Mouse (Mus musculus) midbrain, embryonic 14.5 days (tissue): Measurements from ENCODE around the gene Trim8. TPM values are rescaled to one million over a fixed set of nuclear protein-coding genes. Genes with fewer than 3 reads are reported as not detected.

Source experiments
- ATAC-seq: fragments of 200-750 bp; cut with Nextera tagmentation; 2 replicates; pipeline ENCODE4 v1.8.0; 2017; ENCODE audit warnings: moderate number of reproducible peaks, moderate library complexity; ENCODE audit not compliant: low FRiP score, low TSS enrichment
- DNase-seq: peaks from one replicate; pipeline ENCODE4 v3.0.0-alpha.2; 2015
- H3K27ac ChIP-seq: fragments of 300-500 bp; sonication (generic); replicated peaks from 2 replicates; pipeline ENCODE4 v1.5.1; 2014; ENCODE audit warnings: mild to moderate bottlenecking, low read depth, low read length, moderate library complexity
- H3K27me3 ChIP-seq: fragments of 300-500 bp; sonication (generic); 2 replicates; pipeline ENCODE4 v1.6.1; 2014; ENCODE audit warnings: low read length, control low read depth, mixed read lengths; ENCODE audit not compliant: control insufficient read depth, insufficient read depth
- H3K36me3 ChIP-seq: fragments of 300-500 bp; sonication (generic); 2 replicates; pipeline ENCODE4 v1.6.1; 2014; ENCODE audit warnings: low read length, control low read depth; ENCODE audit not compliant: control insufficient read depth, insufficient read depth
- H3K4me1 ChIP-seq: fragments of 300-500 bp; sonication (generic); 2 replicates; pipeline ENCODE4 v1.6.1; 2014; ENCODE audit warnings: mild to moderate bottlenecking, antibody characterized with exemption, low read length, control low read depth; ENCODE audit not compliant: control insufficient read depth, insufficient read depth
- H3K4me2 ChIP-seq: fragments of 300-500 bp; sonication (generic); 2 replicates; pipeline ENCODE4 v1.6.1; 2014; ENCODE audit warnings: mild to moderate bottlenecking, low read length, moderate library complexity
- H3K4me3 ChIP-seq: fragments of 300-500 bp; sonication (generic); replicated peaks from 2 replicates; pipeline ENCODE4 v1.5.1; 2014; ENCODE audit warnings: low read depth, low read length
- H3K9ac ChIP-seq: fragments of 300-500 bp; sonication (generic); replicated peaks from 2 replicates; pipeline ENCODE4 v1.6.1; 2014; ENCODE audit warnings: mild to moderate bottlenecking, low read length, moderate library complexity
- H3K9me3 ChIP-seq: fragments of 300-500 bp; sonication (generic); 2 replicates; pipeline ENCODE4 v1.6.1; 2016; ENCODE audit warnings: low read length, control low read depth, mixed read lengths; ENCODE audit not compliant: control insufficient read depth
- WGBS: fragments of 180-500 bp; shearing (Covaris S2); extraction: QIAGEN DNeasy Blood & Tissue Kit; methylation state at CpG from one replicate; pipeline ENCODE4 v1.1.7; 2014; 5-methylcytosine and 5-hydroxymethylcytosine counted together
- polyA plus RNA-seq: library from polyadenylated mRNA; unstranded; fragments of >200 nt; fragmentation: Nextera tagmentation; extraction: Ambion mirVana; gene quantifications from 2 replicates; pipeline ENCODE4 v1.2.1, GENCODE M21; 2014

Gene Trim8
- polyA plus RNA-seq, 1 experiment from 2014 or later, result 38.5 TPM

GRCm38 (mm10) chr19:46499836-46500580 is 1.5 kb upstream of the Trim8 start:
- Histone ChIP-seq H3K4me2 (peak overlapping the region; percentile 99), H3K27ac (peak overlapping the region; percentile 98), H3K27me3 (no peaks in the 10 kb centered on the region), H3K9me3 (no peaks in the 10 kb centered on the region), H3K4me3 (peak overlapping the region; percentile 98), H3K9ac (peak overlapping the region; percentile 98), H3K4me1 (peaks cover 8% of the 10 kb centered on the region), H3K36me3 (0 out of 2 replicates have a peak, but pooled peaks cover under 1% of the 10 kb centered on the region)
- DNase-seq (peak; percentile 100), ATAC-seq (peak; percentile 89)
- whole genome bisulfite sequencing, result under 1% methylated on average over 48 of the region's 52 CpGs

- peak; percentile 28; the same call in 1 of the 2 replicates for ATAC-seq
- H3K36me3 ChIP-seq, result peaks cover 5% of the 10 kb centered on the region
- peak overlapping the region; percentile 99 for H3K4me2 ChIP-seq
- peaks cover 16% of the 10 kb centered on the region for H3K4me1 ChIP-seq
- H3K9ac ChIP-seq, result peak overlapping the region; percentile 98
- DNase-seq, result peak; percentile 86
- under 1% methylated on average over 47 of the region's 50 CpGs for WGBS
- H3K9me3 ChIP-seq, result no peaks in the 10 kb centered on the region
- peak overlapping the region; percentile 98 for H3K27ac ChIP-seq
- no peaks in the 10 kb centered on the region for H3K27me3 ChIP-seq
- peak overlapping the region; percentile 98 for H3K4me3 ChIP-seq
These were observed 741 bp upstream of the Trim8 start for GRCm38 (mm10) chr19:46500581-46501341.

- WGBS, result under 1% methylated on average over 37 of the region's 46 CpGs
- Histone ChIP-seq H3K4me2 (peak overlapping the region; percentile 99), H3K27ac (peak overlapping the region; percentile 98), H3K4me1 (peaks cover 29% of the 10 kb centered on the region), H3K9ac (peak overlapping the region; percentile 98), H3K4me3 (peak overlapping the region; percentile 98), H3K9me3 (no peaks in the 10 kb centered on the region), H3K36me3 (peaks cover 16% of the 10 kb centered on the region), H3K27me3 (no peaks in the 10 kb centered on the region)
- DNase-seq, result peak; percentile 80
- ATAC-seq, result no peak
These were observed 560 bp downstream of the Trim8 start for GRCm38 (mm10) chr19:46502069-46502455.

GRCm38 (mm10) chr19:46502471-46503166 is 1.1 kb downstream of the Trim8 start:
- peaks cover 22% of the 10 kb centered on the region for H3K36me3 ChIP-seq
- H3K9ac ChIP-seq, result peak overlapping the region; percentile 98
- H3K4me3 ChIP-seq, result peak overlapping the region; percentile 98
- DNase-seq, result peak; percentile 85
- H3K27ac ChIP-seq, result peak overlapping the region; percentile 98
- no peaks in the 10 kb centered on the region for H3K9me3 ChIP-seq
- ATAC-seq, result 0 out of 2 replicates have a peak, but pooled peaks have one; percentile 1
- H3K4me1 ChIP-seq, result peaks cover 34% of the 10 kb centered on the region
- H3K4me2 ChIP-seq, result peak overlapping the region; percentile 99
- H3K27me3 ChIP-seq, result no peaks in the 10 kb centered on the region
- under 1% methylated on average over 53 of the region's 53 CpGs for WGBS

- Histone ChIP-seq H3K4me3 (peak overlapping the region; percentile 98), H3K27ac (peak overlapping the region; percentile 98), H3K36me3 (peaks cover 31% of the 10 kb centered on the region), H3K4me1 (peaks cover 42% of the 10 kb centered on the region), H3K9me3 (no peaks in the 10 kb centered on the region), H3K27me3 (no peaks in the 10 kb centered on the region), H3K4me2 (peak overlapping the region; percentile 99), H3K9ac (peak overlapping the region; percentile 98)
- no peak for ATAC-seq
- DNase-seq, result peak; percentile 72
- WGBS, result under 1% methylated on average over 21 of the region's 21 CpGs
These were observed 2.0 kb downstream of the Trim8 start for GRCm38 (mm10) chr19:46503351-46504084.

GRCm38 (mm10) chr19:46504085-46504552 is 2.6 kb downstream of the Trim8 start:
- no peaks in the 10 kb centered on the region for H3K9me3 ChIP-seq
- DNase-seq (peak; percentile 46), ATAC-seq (no peak)
- peak overlapping the region; percentile 98 for H3K9ac ChIP-seq
- 0% methylated on average over 4 of the region's 4 CpGs for WGBS
- H3K4me3 ChIP-seq, result peak overlapping the region; percentile 98
- peaks cover 37% of the 10 kb centered on the region for H3K36me3 ChIP-seq
- H3K27me3 ChIP-seq, result no peaks in the 10 kb centered on the region
- peak overlapping the region; percentile 99 for H3K4me2 ChIP-seq
- H3K27ac ChIP-seq, result peak overlapping the region; percentile 98
- peaks cover 40% of the 10 kb centered on the region for H3K4me1 ChIP-seq

GRCm38 (mm10) chr19:46504822-46505417 is 3.4 kb downstream of the Trim8 start:
- no peaks in the 10 kb centered on the region for H3K9me3 ChIP-seq
- peak overlapping the region; percentile 98 for H3K4me3 ChIP-seq
- H3K27ac ChIP-seq, result peak overlapping the region; percentile 98
- H3K27me3 ChIP-seq, result no peaks in the 10 kb centered on the region
- ATAC-seq (no peak), DNase-seq (peak; percentile 16)
- WGBS, result 44% methylated on average over 9 of the region's 9 CpGs
- peaks cover 43% of the 10 kb centered on the region for H3K36me3 ChIP-seq
- peak overlapping the region; percentile 98 for H3K9ac ChIP-seq
- peaks cover 46% of the 10 kb centered on the region for H3K4me1 ChIP-seq
- H3K4me2 ChIP-seq, result peak overlapping the region; percentile 99
